In genomic region chr14:27589616-27590015, GRCm38 (mm10) we compare ENCODE assay signal across 10 mouse cellular contexts. TPM values are rescaled to one million over a fixed set of nuclear protein-coding genes. Genes with fewer than 3 reads are reported as not detected.
A peak's percentile ranks its signal among the peaks of the same experiment; 100 is the strongest.
DNase-seq lines count a peak whose midpoint lies in the region; ATAC-seq and TF ChIP-seq lines count a peak whose summit lies in the region.
"Not testable (repeated sequence)": the region's sequence is repeated elsewhere in the genome, so short reads cannot be mapped to it uniquely, and the experiment has no call there.
"Had no signal": no experiment of that assay in that cellular context is flagged by ENCODE, and none has a peak within 500 bp of the region (broad histone marks: within the 10 kb centered on the region; RNA-seq: fewer than 3 reads in every experiment).

No protein-coding gene starts in this region.

- TF ChIP-seq POLR2A in ES-Bruce4 (IDR thresholded peaks at IDR 0.05; ENCODE audit: insufficient read depth, low read length): not testable (repeated sequence)

- not testable (repeated sequence) for H3K9ac ChIP-seq in ES-Bruce4 (ENCODE audit: low read depth, poor library complexity, severe bottlenecking); kidney, postnatal 0 days (ENCODE audit: low read depth, low read length); midbrain, postnatal 0 days (replicated peaks; ENCODE audit: low read length, poor library complexity, severe bottlenecking); stomach, postnatal 0 days (ENCODE audit: low read length)

- not testable (repeated sequence) for H3K4me2 ChIP-seq in kidney, postnatal 0 days (ENCODE audit: low read length); midbrain, postnatal 0 days (ENCODE audit: low read depth, low read length, poor library complexity, severe bottlenecking); stomach, postnatal 0 days (replicated peaks; ENCODE audit: low read depth)

- not testable (repeated sequence) for H3K27ac ChIP-seq in ES-Bruce4 (ENCODE audit: insufficient read depth, low read length); kidney, postnatal 0 days; midbrain, postnatal 0 days (ENCODE audit: low read depth, low read length); stomach, postnatal 0 days (replicated peaks)

- TF ChIP-seq CTCF in ES-Bruce4 (IDR thresholded peaks at IDR 0.05; ENCODE audit: low read depth, low read length): peak; percentile 73
- TF ChIP-seq CTCF in kidney, postnatal 0 days (IDR thresholded peaks at IDR 0.05; ENCODE audit: low read depth): peak; percentile 54
- peak; percentile 35 for TF ChIP-seq CTCF in midbrain, postnatal 0 days (IDR thresholded peaks at IDR 0.05)
- TF ChIP-seq CTCF in stomach, postnatal 0 days (IDR thresholded peaks at IDR 0.05; ENCODE audit: low read depth): peak; percentile 51; the same call in 1 of the 2 replicates

- H3K4me3 ChIP-seq in ES-Bruce4 (ENCODE audit: low read depth, low read length); kidney, postnatal 0 days (replicated peaks; ENCODE audit: low read depth, low read length); midbrain, postnatal 0 days (ENCODE audit: low read depth, low read length); stomach, postnatal 0 days (ENCODE audit: low read depth, low read length): not testable (repeated sequence)

- H3K4me1 ChIP-seq in ES-Bruce4 (ENCODE audit: control insufficient read depth, insufficient read depth, low read length); kidney, postnatal 0 days (replicated peaks; ENCODE audit: insufficient read depth, low read length); midbrain, postnatal 0 days (ENCODE audit: insufficient read depth, low read length); stomach, postnatal 0 days (replicated peaks; ENCODE audit: control insufficient read depth, insufficient read depth): not testable (repeated sequence)

- intact Hi-C loops in left cerebral cortex, postnatal 4 days (cut with DNase I): loop anchor here (5.0 kb wide), 1 partner anchor 153 kb away; no protein-coding TSS in a partner anchor

- not testable (repeated sequence) for TF ChIP-seq EP300 in ES-Bruce4 (IDR thresholded peaks at IDR 0.05; ENCODE audit: insufficient read depth, low read depth, low read length); stomach, postnatal 0 days (optimal IDR thresholded peaks at IDR 0.05)

- not testable (repeated sequence) for H3K36me3 ChIP-seq in ES-Bruce4 (ENCODE audit: control insufficient read depth, insufficient read depth, low read length, poor library complexity, severe bottlenecking); kidney, postnatal 0 days (ENCODE audit: insufficient read depth, low read length); midbrain, postnatal 0 days (ENCODE audit: insufficient read depth, low read length); stomach, postnatal 0 days (ENCODE audit: control insufficient read depth, insufficient read depth, low read length)

- H3K9me3 ChIP-seq in ES-Bruce4 (replicated peaks; ENCODE audit: control insufficient read depth, insufficient read depth, low read length, poor library complexity, severe bottlenecking); kidney, postnatal 0 days (replicated peaks; ENCODE audit: low read length); midbrain, postnatal 0 days (ENCODE audit: low read length); stomach, postnatal 0 days (ENCODE audit: control insufficient read depth, low read length): not testable (repeated sequence)

- H3K27me3 ChIP-seq in ES-Bruce4 (ENCODE audit: control insufficient read depth, insufficient read depth, low read length, poor library complexity, severe bottlenecking); kidney, postnatal 0 days (ENCODE audit: insufficient read depth, low read length); midbrain, postnatal 0 days (ENCODE audit: insufficient read depth, low read length); stomach, postnatal 0 days (ENCODE audit: control insufficient read depth, insufficient read depth, low read length): not testable (repeated sequence)

- peak; percentile 80; the same call in 1 of the 2 replicates for ATAC-seq in frontal cortex, adult (ENCODE audit: low TSS enrichment)
- ATAC-seq in kidney, postnatal 0 days (replicated peaks; ENCODE audit: low FRiP score, low read depth); midbrain, postnatal 0 days (ENCODE audit: low FRiP score); stomach, postnatal 0 days (ENCODE audit: low FRiP score, low TSS enrichment): not testable (repeated sequence)

- DNase-seq in adrenal gland, postnatal 14 days: peak; percentile 48
- DNase-seq in cerebellum, postnatal 14 days: peak; percentile 57 to 75
- peak; percentile 8 for DNase-seq in kidney, postnatal 0 days (ENCODE audit: low spot score)
- DNase-seq in left cerebral cortex, postnatal 4 days: peak; percentile 42
- not testable (repeated sequence) for DNase-seq in midbrain, postnatal 0 days (ENCODE audit: low spot score); stomach, postnatal 0 days (ENCODE audit: low spot score)

RNA-seq across cellular contexts. Expression of gene Erc2, which starts 32.6 kb away (rescaled TPM):
- polyA plus RNA-seq in ES-Bruce4 (2011; ENCODE audit: insufficient read depth, insufficient read length, low read depth, missing spikeins): 9.0 and 10.0 TPM in 2 replicates
- total RNA-seq in adrenal gland, postnatal 14 days (2021): 6.4 and 6.5 TPM in 2 replicates
- 5.4 and 6.8 TPM in 2 replicates for polyA plus RNA-seq in kidney, postnatal 0 days (2015; fragmentation: Nextera tagmentation; extraction: Ambion mirVana)
- total RNA-seq in left cerebral cortex, postnatal 4 days (2021): 100 to 1,000 TPM; 211 to 222 TPM
- total RNA-seq in midbrain, postnatal 0 days (2014; rRNA removed): 94.0 and 128 TPM in 2 replicates
- polyA plus RNA-seq in midbrain, postnatal 0 days (2015; fragmentation: Nextera tagmentation; extraction: Ambion mirVana): 100 and 119 TPM in 2 replicates
- 2.3 and 3.0 TPM in 2 replicates for polyA plus RNA-seq in stomach, postnatal 0 days (2015; fragmentation: Nextera tagmentation; extraction: Ambion mirVana)
- total RNA-seq: granulocyte monocyte progenitor cell, adult 5-6 weeks had no signal
- polyA plus RNA-seq: macrophage had no signal
